Mouse (Mus musculus) hindbrain, embryonic 12.5 days (tissue): Measurements from ENCODE around the gene Mnt. TPM values are rescaled to one million over a fixed set of nuclear protein-coding genes. Genes with fewer than 3 reads are reported as not detected.

ENCODE experiments used
- ATAC-seq: fragments of 200-750 bp; cut with Nextera tagmentation; 2 replicates; pipeline ENCODE4 v1.8.0; 2017; ENCODE audit warnings: moderate TSS enrichment; ENCODE audit not compliant: low FRiP score
- H3K27ac ChIP-seq: fragments of 300-500 bp; sonication (generic); 2 replicates; pipeline ENCODE4 v1.5.1; 2016; ENCODE audit warnings: mild to moderate bottlenecking
- H3K27me3 ChIP-seq: fragments of 300-500 bp; sonication (generic); 2 replicates; pipeline ENCODE4 v1.6.1; 2016; ENCODE audit warnings: mild to moderate bottlenecking
- H3K36me3 ChIP-seq: fragments of 300-500 bp; sonication (generic); 2 replicates; pipeline ENCODE4 v1.6.1; 2016; ENCODE audit warnings: mild to moderate bottlenecking
- H3K4me1 ChIP-seq: fragments of 300-500 bp; sonication (generic); 2 replicates; pipeline ENCODE4 v1.6.1; 2016
- H3K4me2 ChIP-seq: fragments of 300-500 bp; sonication (generic); replicated peaks from 2 replicates; pipeline ENCODE4 v1.6.1; 2016; ENCODE audit warnings: mild to moderate bottlenecking
- H3K4me3 ChIP-seq: fragments of 300-500 bp; sonication (generic); 2 replicates; pipeline ENCODE4 v1.5.1; 2016; ENCODE audit warnings: mild to moderate bottlenecking
- H3K9ac ChIP-seq: fragments of 300-500 bp; sonication (generic); 2 replicates; pipeline ENCODE4 v1.6.1; 2016; ENCODE audit warnings: mild to moderate bottlenecking, moderate library complexity
- H3K9me3 ChIP-seq: fragments of 300-500 bp; sonication (generic); replicated peaks from 2 replicates; pipeline ENCODE4 v1.6.1; 2016; ENCODE audit warnings: mild to moderate bottlenecking
- WGBS: fragments of 180-500 bp; shearing (Covaris S2); methylation state at CpG from one replicate; pipeline ENCODE4 v1.1.7; 2016; 5-methylcytosine and 5-hydroxymethylcytosine counted together
- polyA plus RNA-seq: library from polyadenylated mRNA; unstranded; fragments of >200 nt; fragmentation: Nextera tagmentation; extraction: Ambion mirVana; gene quantifications from 2 replicates; pipeline ENCODE4 v1.2.1, GENCODE M21; 2016

Mnt gene
- polyA plus RNA-seq, 1 experiment from 2014 or later = 8.3 TPM

- Histone ChIP-seq H3K4me2 (no peak overlapping the region), H3K4me1 (peaks cover 5% of the 10 kb centered on the region), H3K36me3 (peaks cover 35% of the 10 kb centered on the region), H3K9me3 (no peaks in the 10 kb centered on the region), H3K9ac (no peak overlapping the region), H3K27me3 (no peaks in the 10 kb centered on the region), H3K27ac (no peak overlapping the region), H3K4me3 (no peak overlapping the region)
- 86% methylated on average over 9 of the region's 9 CpGs for WGBS
- ATAC-seq = no peak
These were observed 33.7 kb downstream of the Mnt start for GRCm38 (mm10) chr11:74864421-74864820.

GRCm38 (mm10) chr11:74865252-74865651 lies 34.5 kb downstream of the Mnt start:
- Histone ChIP-seq H3K4me1 (peaks cover 14% of the 10 kb centered on the region), H3K4me2 (no peak overlapping the region), H3K27ac (no peak overlapping the region), H3K27me3 (no peaks in the 10 kb centered on the region), H3K36me3 (peaks cover 31% of the 10 kb centered on the region), H3K9me3 (no peaks in the 10 kb centered on the region), H3K4me3 (no peak overlapping the region), H3K9ac (no peak overlapping the region)
- WGBS = 81% methylated on average over 9 of the region's 9 CpGs
- ATAC-seq = no peak

DNA sequence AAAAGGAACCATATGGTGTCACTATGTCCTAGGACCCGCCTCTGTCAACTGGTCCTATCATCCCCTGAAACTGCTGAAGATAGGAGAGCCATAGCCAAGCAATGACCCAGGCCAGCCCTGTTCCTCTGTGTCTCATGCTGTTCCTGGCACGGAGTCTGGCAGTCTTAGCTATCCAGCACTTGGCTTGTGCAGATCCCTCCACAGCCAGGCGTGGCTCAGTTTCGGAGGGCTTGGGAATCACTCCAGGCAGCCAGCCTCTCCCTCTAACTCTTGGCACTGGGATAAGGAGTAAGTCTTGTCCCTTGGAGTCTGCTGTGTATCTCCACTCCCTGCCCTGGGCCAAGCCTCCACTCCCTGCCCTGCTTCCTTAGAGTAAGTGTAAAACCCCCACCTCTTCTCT lies 35.9 kb downstream of the Mnt start:
- no peak for ATAC-seq
- H3K9ac ChIP-seq = no peak overlapping the region
- H3K4me3 ChIP-seq = no peak overlapping the region
- H3K27me3 ChIP-seq = no peaks in the 10 kb centered on the region
- no peak overlapping the region for H3K4me2 ChIP-seq
- peaks cover 26% of the 10 kb centered on the region for H3K36me3 ChIP-seq
- H3K27ac ChIP-seq = no peak overlapping the region
- no peaks in the 10 kb centered on the region for H3K9me3 ChIP-seq
- WGBS = 84% methylated on average over 4 of the region's 4 CpGs
- H3K4me1 ChIP-seq = peaks cover 24% of the 10 kb centered on the region

GRCm38 (mm10) chr11:74867181-74867580 lies 36.5 kb downstream of the Mnt start:
- Histone ChIP-seq H3K27me3 (no peaks in the 10 kb centered on the region), H3K36me3 (peaks cover 26% of the 10 kb centered on the region), H3K4me3 (no peak overlapping the region), H3K9ac (no peak overlapping the region), H3K4me2 (no peak overlapping the region), H3K27ac (no peak overlapping the region), H3K4me1 (peaks cover 24% of the 10 kb centered on the region), H3K9me3 (no peaks in the 10 kb centered on the region)
- 78% methylated on average over 2 of the region's 2 CpGs for WGBS
- ATAC-seq = no peak

DNA sequence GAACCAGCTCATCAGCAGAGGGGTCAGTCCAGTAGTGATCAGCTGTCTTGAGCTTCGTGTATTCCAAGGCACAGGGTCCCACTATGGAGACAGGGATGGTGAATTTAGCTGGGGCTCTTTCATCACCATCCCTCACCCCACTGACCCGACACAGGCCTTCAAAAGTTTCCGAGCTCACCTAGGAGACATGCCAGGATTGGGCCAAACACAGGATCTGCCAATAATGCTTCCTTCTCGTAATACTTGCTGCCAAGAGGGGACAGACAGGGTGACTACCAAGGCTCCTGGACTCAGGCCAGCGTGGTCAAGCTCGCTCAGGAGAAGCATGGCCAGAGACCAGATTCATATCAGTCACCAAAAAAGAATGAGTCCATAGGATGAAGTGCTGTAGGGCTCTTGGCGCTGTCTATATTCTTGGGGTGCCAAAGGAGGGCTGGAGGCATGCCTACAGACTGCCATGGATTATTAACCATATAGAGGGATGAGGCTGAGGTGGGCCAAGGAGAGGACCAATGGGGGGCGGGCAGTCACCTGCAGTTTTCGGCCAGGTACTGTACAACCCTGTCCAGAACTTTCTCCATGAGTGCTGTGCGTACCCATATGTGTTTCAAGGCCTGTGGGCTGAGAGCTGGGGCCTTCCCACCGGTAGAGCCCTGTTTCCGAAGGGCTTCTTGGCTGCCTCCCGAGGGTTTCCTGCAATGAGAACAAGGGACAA lies 37.5 kb downstream of the Mnt start:
- no peak for ATAC-seq

DNA sequence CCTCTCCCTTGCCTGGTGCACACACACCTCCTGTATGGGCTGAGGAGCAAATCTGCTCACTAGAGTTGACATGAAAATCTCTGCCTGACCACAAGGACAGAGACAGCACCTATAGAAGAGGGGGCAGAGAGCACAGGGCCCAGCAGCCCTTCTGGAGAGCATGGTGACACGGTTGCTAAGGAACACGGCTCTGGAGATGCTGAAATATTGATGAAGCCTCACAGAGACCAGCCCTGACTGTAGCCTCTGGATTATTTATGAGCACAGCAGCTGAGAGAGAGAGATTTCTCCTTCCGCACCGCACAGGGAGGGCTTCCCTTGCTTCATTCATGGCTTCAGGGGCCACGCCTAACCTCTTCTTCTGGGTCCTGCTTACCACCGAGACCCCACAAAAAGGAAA lies 38.9 kb downstream of the Mnt start:
- WGBS = 79% methylated on average over 6 of the region's 6 CpGs
- Histone ChIP-seq H3K4me3 (no peak overlapping the region), H3K36me3 (peaks cover 20% of the 10 kb centered on the region), H3K27ac (peak overlapping the region; percentile 66), H3K27me3 (no peaks in the 10 kb centered on the region), H3K4me2 (no peak overlapping the region), H3K9ac (no peak overlapping the region), H3K9me3 (no peaks in the 10 kb centered on the region), H3K4me1 (peaks cover 27% of the 10 kb centered on the region)
- peak; percentile 56 for ATAC-seq

More for the DNA sequence above, 37.5 kb downstream of the Mnt start:
- Histone ChIP-seq H3K9ac (no peak overlapping the region), H3K4me2 (no peak overlapping the region), H3K27me3 (no peaks in the 10 kb centered on the region), H3K9me3 (no peaks in the 10 kb centered on the region), H3K4me3 (no peak overlapping the region), H3K4me1 (peaks cover 24% of the 10 kb centered on the region), H3K36me3 (peaks cover 21% of the 10 kb centered on the region), H3K27ac (no peak overlapping the region)
- WGBS = 93% methylated on average over 13 of the region's 13 CpGs

- H3K27ac ChIP-seq = peak overlapping the region; percentile 71
- no peak overlapping the region for H3K4me3 ChIP-seq
- ATAC-seq = no peak
- peaks cover 14% of the 10 kb centered on the region for H3K36me3 ChIP-seq
- WGBS = 82% methylated on average over 4 of the region's 4 CpGs
- H3K9me3 ChIP-seq = no peaks in the 10 kb centered on the region
- no peak overlapping the region for H3K9ac ChIP-seq
- H3K27me3 ChIP-seq = no peaks in the 10 kb centered on the region
- H3K4me2 ChIP-seq = no peak overlapping the region
- H3K4me1 ChIP-seq = peaks cover 29% of the 10 kb centered on the region
These were observed 39.8 kb downstream of the Mnt start for GRCm38 (mm10) chr11:74870544-74870943.

DNA sequence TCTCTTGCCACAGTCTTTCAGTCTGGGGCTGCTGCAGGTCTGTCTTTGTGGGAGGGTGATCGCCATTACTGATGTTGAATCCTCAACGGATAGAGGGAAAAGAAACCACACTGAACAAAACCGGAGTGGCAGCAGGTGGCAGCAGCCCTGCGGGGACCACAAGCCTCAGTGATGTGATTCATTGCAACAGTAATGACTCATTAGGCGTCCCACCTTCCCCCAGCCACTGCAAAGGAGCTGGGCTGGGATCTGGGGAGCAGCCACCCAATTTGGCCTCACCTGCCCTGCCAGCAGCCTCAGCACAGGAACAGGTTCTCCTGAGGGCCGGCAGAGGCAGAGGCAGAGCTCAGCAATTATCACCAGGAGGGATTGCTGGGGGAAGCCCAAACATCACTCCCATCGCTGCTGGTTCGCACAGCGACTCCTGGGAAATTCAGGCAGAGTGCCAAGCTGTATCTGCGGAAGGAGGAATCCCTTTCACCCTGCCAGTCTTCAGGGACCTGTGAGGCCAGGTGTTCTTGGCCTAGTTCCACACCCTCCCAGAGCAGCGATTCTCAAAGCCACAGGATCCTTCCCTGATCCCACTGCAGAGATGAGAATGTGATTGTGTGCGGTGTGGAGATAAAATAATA lies 40.4 kb downstream of the Mnt start:
- Histone ChIP-seq H3K4me2 (peak overlapping the region; percentile 25), H3K9me3 (no peaks in the 10 kb centered on the region), H3K36me3 (peaks cover 13% of the 10 kb centered on the region), H3K27me3 (no peaks in the 10 kb centered on the region), H3K4me3 (no peak overlapping the region), H3K9ac (no peak overlapping the region), H3K27ac (peak overlapping the region; percentile 71), H3K4me1 (peaks cover 30% of the 10 kb centered on the region)
- 33% methylated on average over 12 of the region's 12 CpGs for WGBS
- ATAC-seq = no peak

GRCm38 (mm10) chr11:74874630-74875029 lies 43.9 kb downstream of the Mnt start:
- Histone ChIP-seq H3K4me2 (no peak overlapping the region), H3K27ac (no peak overlapping the region), H3K36me3 (no peaks in the 10 kb centered on the region), H3K9me3 (no peaks in the 10 kb centered on the region), H3K4me1 (peaks cover 37% of the 10 kb centered on the region), H3K4me3 (no peak overlapping the region), H3K27me3 (no peaks in the 10 kb centered on the region), H3K9ac (no peak overlapping the region)
- ATAC-seq = no peak
- 66% methylated on average over 3 of the region's 3 CpGs for WGBS

DNA sequence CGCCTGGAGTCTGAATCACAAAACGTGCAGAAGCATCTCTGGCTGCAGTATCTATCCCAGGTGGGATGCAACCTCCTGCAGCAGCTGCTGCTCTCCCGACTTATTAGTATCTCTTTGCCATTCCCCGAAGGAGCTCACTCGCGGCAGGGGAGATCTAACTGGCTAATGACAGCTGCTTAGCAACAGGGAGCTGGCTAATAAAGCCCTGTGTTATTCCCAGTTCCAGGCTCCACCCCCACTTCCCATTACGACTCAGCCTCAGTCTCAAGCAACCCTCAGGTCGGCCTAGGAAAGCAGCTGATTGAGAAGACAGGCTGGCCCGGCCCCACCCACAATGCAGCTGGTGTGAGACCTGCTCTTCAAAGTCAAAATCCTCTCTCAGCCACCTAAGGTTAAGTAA lies 46.1 kb downstream of the Mnt start:
- Histone ChIP-seq H3K4me1 (peaks cover 23% of the 10 kb centered on the region), H3K36me3 (no peaks in the 10 kb centered on the region), H3K27me3 (no peaks in the 10 kb centered on the region), H3K9ac (peak overlapping the region; percentile 41; the same call in 1 of the 2 replicates), H3K4me2 (peak overlapping the region; percentile 45), H3K9me3 (no peaks in the 10 kb centered on the region), H3K27ac (peak overlapping the region; percentile 62), H3K4me3 (no peak overlapping the region)
- ATAC-seq = peak; percentile 95
- 2% methylated on average over 9 of the region's 9 CpGs for WGBS

DNA sequence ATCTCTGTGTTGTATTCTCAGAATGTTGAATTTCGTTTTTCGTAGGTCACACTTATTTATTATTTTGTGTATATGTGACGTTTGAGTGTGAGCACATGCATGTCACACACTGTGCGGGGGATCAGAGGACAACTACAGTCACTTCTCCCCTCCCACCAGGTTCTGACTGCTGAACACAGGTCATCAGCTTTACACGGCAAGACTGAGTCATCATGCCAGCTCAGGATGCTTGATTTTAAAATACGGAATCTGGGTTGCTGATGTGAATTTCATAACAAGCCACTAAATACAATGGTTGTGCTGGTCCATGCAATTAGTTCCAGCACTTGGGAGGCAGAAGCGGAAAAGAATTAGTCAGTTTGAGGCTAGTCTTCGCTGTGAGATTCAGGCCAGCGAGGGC lies 50.3 kb downstream of the Mnt start:
- H3K9ac ChIP-seq = no peak overlapping the region
- H3K36me3 ChIP-seq = peaks cover 11% of the 10 kb centered on the region; the same call in 1 of the 2 replicates
- no peak overlapping the region for H3K27ac ChIP-seq
- no peak overlapping the region for H3K4me2 ChIP-seq
- ATAC-seq = no peak
- peaks cover 20% of the 10 kb centered on the region for H3K4me1 ChIP-seq
- H3K4me3 ChIP-seq = no peak overlapping the region
- H3K27me3 ChIP-seq = no peaks in the 10 kb centered on the region
- 90% methylated on average over 9 of the region's 9 CpGs for WGBS
- no peaks in the 10 kb centered on the region for H3K9me3 ChIP-seq

DNA sequence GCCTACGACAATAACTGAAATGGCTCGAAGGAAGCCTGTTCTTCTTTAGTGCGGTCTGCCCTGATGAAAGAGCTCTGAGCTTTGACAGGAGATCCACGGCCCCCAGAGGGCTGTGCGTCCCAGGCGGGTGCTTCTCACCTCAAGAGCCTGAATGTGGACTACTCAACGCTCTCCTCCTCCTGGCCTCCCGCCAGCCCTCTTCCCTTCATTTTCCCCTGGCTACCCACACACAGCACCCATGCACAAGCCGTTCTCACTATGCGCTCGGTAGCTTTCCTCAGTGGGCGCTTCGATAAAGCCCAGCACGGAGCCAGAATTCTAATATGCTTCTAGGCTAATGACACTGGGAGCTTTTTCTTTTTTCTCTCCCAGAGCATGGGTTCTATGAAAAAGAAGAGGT lies 51.3 kb downstream of the Mnt start:
- H3K9ac ChIP-seq = peak overlapping the region; percentile 35; the same call in 1 of the 2 replicates
- H3K4me2 ChIP-seq = no peak overlapping the region
- peaks cover 11% of the 10 kb centered on the region for H3K4me1 ChIP-seq
- H3K27me3 ChIP-seq = no peaks in the 10 kb centered on the region
- H3K27ac ChIP-seq = peak overlapping the region; percentile 48
- no peaks in the 10 kb centered on the region for H3K9me3 ChIP-seq
- no peak for ATAC-seq
- no peak overlapping the region for H3K4me3 ChIP-seq
- WGBS = 69% methylated on average over 14 of the region's 14 CpGs
- H3K36me3 ChIP-seq = peaks cover 11% of the 10 kb centered on the region; the same call in 1 of the 2 replicates

DNA sequence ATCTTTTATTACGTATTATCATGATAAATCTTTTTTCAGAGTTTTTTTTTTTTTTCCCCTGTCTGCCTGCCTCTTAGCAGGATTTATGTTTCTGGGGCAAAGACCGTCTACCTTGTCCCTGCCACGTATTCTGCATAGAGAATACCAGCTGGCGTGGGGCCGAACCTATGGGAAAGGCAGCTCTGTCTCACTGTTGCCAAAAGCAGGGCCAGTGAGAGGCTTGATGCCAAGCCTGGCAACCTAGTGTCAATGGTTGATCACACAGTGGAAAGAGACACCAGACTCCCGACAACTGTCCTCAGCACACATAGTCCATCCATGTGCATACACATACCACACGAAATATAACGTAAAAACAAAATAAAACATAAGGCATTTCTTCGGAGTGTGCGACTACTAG lies 52.4 kb downstream of the Mnt start:
- 94% methylated on average over 10 of the region's 10 CpGs for WGBS
- Histone ChIP-seq H3K4me1 (peaks cover 4% of the 10 kb centered on the region; the same call in 1 of the 2 replicates), H3K36me3 (peaks cover 11% of the 10 kb centered on the region; the same call in 1 of the 2 replicates), H3K4me2 (no peak overlapping the region), H3K27ac (no peak overlapping the region), H3K9me3 (no peaks in the 10 kb centered on the region), H3K4me3 (no peak overlapping the region), H3K9ac (no peak overlapping the region), H3K27me3 (no peaks in the 10 kb centered on the region)
- no peak for ATAC-seq
